In the genomic region with DNA sequence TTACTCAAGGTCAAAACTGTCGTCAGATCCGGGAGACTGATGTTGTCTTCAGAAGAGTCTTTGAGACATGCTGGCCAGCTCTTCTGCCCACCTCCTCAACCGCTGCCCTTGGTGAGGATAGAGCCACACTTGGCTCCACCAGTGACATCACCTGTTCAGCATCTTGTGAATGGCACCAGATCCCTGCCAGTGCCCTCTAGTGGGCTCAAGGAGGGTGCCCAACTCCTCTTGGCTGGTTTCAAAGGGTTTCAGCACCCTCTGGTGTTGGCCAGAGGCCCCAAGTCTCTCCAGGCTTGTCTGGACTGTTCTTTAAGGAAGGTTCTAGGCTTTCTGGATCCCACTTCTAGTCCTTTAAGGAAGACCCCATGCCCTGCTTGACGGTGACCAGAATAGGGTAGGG, we compare ENCODE assay signal across 10 mouse cellular contexts. TPM values are rescaled to one million over a fixed set of nuclear protein-coding genes. Genes with fewer than 3 reads are reported as not detected.
DNase-seq lines count a peak whose midpoint lies in the region; ATAC-seq and TF ChIP-seq lines count a peak whose summit lies in the region.
"Had no signal": no experiment of that assay in that cellular context is flagged by ENCODE, and none has a peak within 500 bp of the region (broad histone marks: within the 10 kb centered on the region; RNA-seq: fewer than 3 reads in every experiment).

No protein-coding gene starts in this region.

- 0 out of 2 replicates have a peak, but pooled peaks cover 3% of the 10 kb centered on the region for H3K9me3 ChIP-seq in embryonic facial prominence, embryonic 10.5 days
- H3K9me3 ChIP-seq in liver, embryonic 14.5 days (ENCODE audit: control insufficient read depth, low read length) = no peaks in the 10 kb centered on the region
- H3K9me3 ChIP-seq: limb, embryonic 12.5 days; stomach, embryonic 15.5 days had no signal

- no peaks in the 10 kb centered on the region for H3K36me3 ChIP-seq in testis, adult 2 months (ENCODE audit: control insufficient read depth, insufficient read depth, low read length)
- H3K36me3 ChIP-seq in embryonic facial prominence, embryonic 10.5 days (replicated peaks) = no peaks in the 10 kb centered on the region
- no peaks in the 10 kb centered on the region for H3K36me3 ChIP-seq in liver, embryonic 14.5 days (replicated peaks; ENCODE audit: control insufficient read depth, insufficient read depth, low read depth)
- H3K36me3 ChIP-seq: limb, embryonic 12.5 days; stomach, embryonic 15.5 days had no signal

- H3K4me2 ChIP-seq in liver, embryonic 14.5 days (ENCODE audit: low read depth) = no peak overlapping the region
- H3K4me2 ChIP-seq: limb, embryonic 12.5 days; stomach, embryonic 15.5 days had no signal

- TF ChIP-seq CTCF in testis, adult 2 months (IDR thresholded peaks at IDR 0.05; ENCODE audit: control insufficient read depth, insufficient read depth, insufficient replicate concordance, low read depth, low read length) = peak; percentile 58; the same call in 1 of the 2 replicates
- TF ChIP-seq CTCF in liver, embryonic 14.5 days (IDR thresholded peaks at IDR 0.05; ENCODE audit: low read depth) = peak; percentile 83

- no peaks in the 10 kb centered on the region for H3K27me3 ChIP-seq in testis, adult 2 months (ENCODE audit: control insufficient read depth, insufficient read depth, low read length)
- peaks cover 87% of the 10 kb centered on the region for H3K27me3 ChIP-seq in embryonic facial prominence, embryonic 10.5 days (replicated peaks; ENCODE audit: low read depth, poor library complexity, severe bottlenecking)
- peaks cover 33% of the 10 kb centered on the region for H3K27me3 ChIP-seq in liver, embryonic 14.5 days (ENCODE audit: control insufficient read depth, insufficient read depth, low read length)

- no peak overlapping the region for H3K4me3 ChIP-seq in testis, adult 2 months (ENCODE audit: control insufficient read depth, low read depth, low read length)
- no peak overlapping the region for H3K4me3 ChIP-seq in embryonic facial prominence, embryonic 10.5 days
- H3K4me3 ChIP-seq in liver, embryonic 14.5 days (ENCODE audit: insufficient read depth in 1 of 2, low read depth in 2 of 2, low read length in 2 of 2) = no peak overlapping the region
- H3K4me3 ChIP-seq: limb, embryonic 12.5 days; stomach, embryonic 15.5 days had no signal

- no peak for TF ChIP-seq EP300 in liver, embryonic 14.5 days (IDR thresholded peaks at IDR 0.05; ENCODE audit: low read depth)

- DNase-seq in frontal cortex, postnatal 10 days (ENCODE audit: low spot score in 2 of 2) = no peak
- DNase-seq in testis, postnatal 14 days (ENCODE audit: low spot score) = no peak
- peak; percentile 47 for DNase-seq in embryonic facial prominence, embryonic 10.5 days (ENCODE audit: low spot score)
- DNase-seq in liver, embryonic 14.5 days (ENCODE audit: low read depth in 3 of 3, low spot score in 3 of 3) = no peak
- DNase-seq in spleen, postnatal 36 days (ENCODE audit: low spot score in 2 of 2) = peak; percentile 58 to 60
- DNase-seq in ovary, postnatal 10 days (ENCODE audit: low spot score) = no peak

- H3K9ac ChIP-seq in liver, embryonic 14.5 days (replicated peaks) = no peak overlapping the region
- H3K9ac ChIP-seq: limb, embryonic 12.5 days; stomach, embryonic 15.5 days had no signal

- 38% methylated on average over 4 of the region's 4 CpGs for WGBS in embryonic facial prominence, embryonic 10.5 days
- WGBS in liver, embryonic 14.5 days (ENCODE audit: insufficient replicate concordance) = 28% methylated on average over 4 of the region's 4 CpGs

- H3K27ac ChIP-seq in testis, adult 2 months (ENCODE audit: control insufficient read depth, insufficient read depth, low read depth, low read length) = no peak overlapping the region
- no peak overlapping the region for H3K27ac ChIP-seq in embryonic facial prominence, embryonic 10.5 days (replicated peaks)
- H3K27ac ChIP-seq in liver, embryonic 14.5 days = no peak overlapping the region
- H3K27ac ChIP-seq: limb, embryonic 12.5 days; stomach, embryonic 15.5 days had no signal

- no peak for TF ChIP-seq POLR2A in testis, adult 2 months (IDR thresholded peaks at IDR 0.05; ENCODE audit: control insufficient read depth, low read depth, low read length)

- peak; percentile 70 for ATAC-seq in frontal cortex, adult (ENCODE audit: low TSS enrichment)
- no peak for ATAC-seq in liver, embryonic 14.5 days (ENCODE audit: insufficient read depth)

- peaks cover 5% of the 10 kb centered on the region for H3K4me1 ChIP-seq in testis, adult 2 months (ENCODE audit: control insufficient read depth, insufficient read depth, low read length)
- H3K4me1 ChIP-seq in embryonic facial prominence, embryonic 10.5 days = 0 out of 2 replicates have a peak, but pooled peaks cover 2% of the 10 kb centered on the region
- H3K4me1 ChIP-seq in liver, embryonic 14.5 days (replicated peaks; ENCODE audit: control insufficient read depth in 2 of 2, insufficient read depth in 2 of 2, low read length in 1 of 2) = no peaks in the 10 kb centered on the region
- H3K4me1 ChIP-seq: limb, embryonic 12.5 days; stomach, embryonic 15.5 days had no signal

RNA-seq across cellular contexts. Expression of gene Nkx2-3, which starts 11.8 kb away (rescaled TPM):
- polyA plus RNA-seq in testis, adult 2 months (2012; rRNA removed) = 0.06 TPM in 1 of 2 replicates, not detected in the other
- 3.7 and 4.1 TPM in 2 replicates for polyA plus RNA-seq in embryonic facial prominence, embryonic 10.5 days (2016; fragmentation: Nextera tagmentation; extraction: Ambion mirVana)
- 0.07 and 0.11 TPM in 2 replicates for polyA plus RNA-seq in liver, embryonic 14.5 days (2012; rRNA removed)
- polyA plus RNA-seq in liver, embryonic 14.5 days (2014; fragmentation: Nextera tagmentation; extraction: Ambion mirVana) = 0.06 and 0.13 TPM in 2 replicates
- polyA plus RNA-seq: limb, embryonic 12.5 days had no signal

RNA-seq across cellular contexts. Expression of gene Slc25a28, which starts 50.8 kb away (rescaled TPM):
- polyA plus RNA-seq in testis, adult 2 months (2012; rRNA removed) = 101 and 103 TPM in 2 replicates
- polyA plus RNA-seq in embryonic facial prominence, embryonic 10.5 days (2016; fragmentation: Nextera tagmentation; extraction: Ambion mirVana) = 10.3 and 10.9 TPM in 2 replicates
- polyA plus RNA-seq in liver, embryonic 14.5 days (2012; rRNA removed) = 16.5 and 19.0 TPM in 2 replicates
- 4.4 and 5.1 TPM in 2 replicates for polyA plus RNA-seq in liver, embryonic 14.5 days (2014; fragmentation: Nextera tagmentation; extraction: Ambion mirVana)

Comparison
In these comparisons a context has a peak if more than half of its experiments do, and no peak if none do; other contexts are left out.
1. DNase-seq: peak in embryonic facial prominence, embryonic 10.5 days (single experiment) and spleen, postnatal 36 days (2 of 2); none in frontal cortex, postnatal 10 days (0 of 2), testis, postnatal 14 days (single experiment), liver, embryonic 14.5 days (0 of 3) and ovary, postnatal 10 days (single experiment).